Mouse (Mus musculus): Measurements from ENCODE around the gene Ndufs1. TPM values are rescaled to one million over a fixed set of nuclear protein-coding genes. Genes with fewer than 3 reads are reported as not detected.
A peak's percentile ranks its signal among the peaks of the same experiment; 100 is the strongest.

Ndufs1 gene
- polyA plus RNA-seq, 1 experiment = 127 TPM

DNA sequence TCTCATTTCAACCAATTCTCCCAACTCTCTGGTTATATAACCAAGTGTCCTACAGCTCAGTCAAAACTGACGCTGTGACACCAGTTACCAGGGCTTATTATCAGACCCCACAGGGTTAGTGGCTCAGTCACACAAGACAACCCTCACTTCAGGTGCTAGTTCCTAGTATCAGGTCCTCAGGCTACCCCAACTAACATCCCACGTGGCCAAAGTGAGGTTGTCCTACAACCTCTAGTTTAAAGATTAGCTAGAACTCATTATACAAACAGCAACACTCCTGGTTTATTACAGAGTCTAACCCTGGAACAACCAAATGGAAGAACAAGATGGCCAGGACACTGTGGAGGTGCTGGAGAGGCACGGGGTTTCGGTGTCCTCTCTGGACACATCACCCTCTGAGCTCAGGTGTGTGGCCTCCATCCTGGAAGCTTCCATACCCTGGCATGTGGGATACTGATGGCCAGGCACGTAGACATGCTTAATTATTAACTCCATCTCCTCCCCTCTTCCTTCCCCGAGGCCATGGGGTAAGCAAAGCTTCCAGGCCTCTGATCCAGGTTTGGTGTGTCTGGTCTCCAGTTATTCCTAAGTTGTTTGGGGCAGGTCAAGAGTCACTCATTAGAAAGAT, 52.7 kb downstream of the Ndufs1 start:
- TF ChIP-seq CTCF (IDR thresholded peaks at IDR 0.05; ENCODE audit: extremely low read depth, insufficient read depth, low read length) = no peak
- TF ChIP-seq POLR2A (IDR thresholded peaks at IDR 0.05; ENCODE audit: extremely low read depth, insufficient read depth, low read length) = no peak
- Histone ChIP-seq H3K4me3 (ENCODE audit: insufficient read depth, low read length) (no peak overlapping the region), H3K27ac (ENCODE audit: insufficient read depth, low read length) (no peak overlapping the region), H3K4me1 (ENCODE audit: control insufficient read depth, insufficient read depth, low read length) (no peaks in the 10 kb centered on the region)

DNA sequence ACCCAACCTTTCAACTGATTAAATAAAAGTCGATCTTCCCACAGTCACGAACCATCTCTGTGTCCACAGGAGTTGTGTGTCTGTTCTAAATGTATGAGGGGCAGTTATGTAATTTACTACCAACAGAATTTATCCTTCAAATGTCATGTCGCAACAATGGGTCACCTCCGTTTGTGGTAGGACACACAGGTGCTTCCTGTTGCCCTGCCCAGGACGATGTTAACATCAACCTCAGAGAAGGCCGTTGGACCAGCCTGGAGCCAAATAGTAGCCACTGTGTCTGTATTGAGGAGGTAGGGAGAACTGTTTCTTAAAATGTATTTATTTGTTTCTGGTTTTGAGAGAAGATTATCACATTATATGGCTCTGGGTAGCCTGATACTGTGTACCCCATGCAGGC, 54.6 kb downstream of the Ndufs1 start:
- Histone ChIP-seq H3K27ac (ENCODE audit: insufficient read depth, low read length) (no peak overlapping the region), H3K4me1 (ENCODE audit: control insufficient read depth, insufficient read depth, low read length) (peaks cover 1% of the 10 kb centered on the region; the same call in 1 of the 2 replicates), H3K4me3 (ENCODE audit: insufficient read depth, low read length) (no peak overlapping the region)
- no peak for TF ChIP-seq POLR2A (IDR thresholded peaks at IDR 0.05; ENCODE audit: extremely low read depth, insufficient read depth, low read length)
- TF ChIP-seq CTCF (IDR thresholded peaks at IDR 0.05; ENCODE audit: extremely low read depth, insufficient read depth, low read length) = no peak

DNA sequence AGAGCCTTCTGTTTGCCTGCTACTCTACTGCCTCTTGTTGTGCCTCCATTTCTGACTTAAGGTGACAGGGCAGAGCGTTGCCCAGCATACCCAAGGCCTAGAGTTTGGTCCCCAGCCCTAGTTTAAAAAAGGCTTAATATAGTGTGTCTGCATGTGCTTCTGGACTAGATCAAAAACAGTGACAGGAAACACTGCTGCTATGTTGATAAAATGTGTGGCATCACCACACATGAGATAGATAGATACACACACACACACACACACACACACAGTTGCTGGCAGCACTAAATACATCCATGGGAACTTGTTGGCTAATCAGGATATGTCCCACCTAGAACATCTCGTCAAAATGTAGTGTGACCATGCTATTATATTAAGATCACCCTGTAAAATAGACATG, 56.3 kb downstream of the Ndufs1 start:
- no peak overlapping the region for H3K4me3 ChIP-seq (ENCODE audit: insufficient read depth, low read length)
- peaks cover 4% of the 10 kb centered on the region; the same call in 1 of the 2 replicates for H3K4me1 ChIP-seq (ENCODE audit: control insufficient read depth, insufficient read depth, low read length)
- H3K27ac ChIP-seq (ENCODE audit: insufficient read depth, low read length) = no peak overlapping the region
- no peak for TF ChIP-seq CTCF (IDR thresholded peaks at IDR 0.05; ENCODE audit: extremely low read depth, insufficient read depth, low read length)
- no peak for TF ChIP-seq POLR2A (IDR thresholded peaks at IDR 0.05; ENCODE audit: extremely low read depth, insufficient read depth, low read length)

DNA sequence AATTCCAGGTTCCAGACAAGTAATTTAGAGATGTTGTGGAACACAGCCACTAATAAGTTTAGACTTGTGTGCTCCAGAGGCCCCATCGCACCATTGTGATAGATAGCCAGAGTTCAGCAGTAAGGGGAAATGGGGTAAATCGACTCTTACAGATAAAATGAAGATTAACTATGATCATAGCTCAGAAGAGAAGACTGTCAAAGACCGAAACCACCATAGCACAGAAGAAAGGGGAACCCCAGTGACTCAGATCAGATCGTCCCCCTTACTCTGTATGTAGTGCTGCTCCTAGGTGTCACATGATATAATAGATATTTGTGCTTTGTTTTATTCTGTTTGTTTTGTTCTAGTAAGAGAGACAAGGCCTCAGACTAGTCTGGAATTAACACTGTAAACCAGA, 57.0 kb downstream of the Ndufs1 start:
- H3K27ac ChIP-seq (ENCODE audit: insufficient read depth, low read length) = no peak overlapping the region
- peaks cover 4% of the 10 kb centered on the region; the same call in 1 of the 2 replicates for H3K4me1 ChIP-seq (ENCODE audit: control insufficient read depth, insufficient read depth, low read length)
- no peak overlapping the region for H3K4me3 ChIP-seq (ENCODE audit: insufficient read depth, low read length)
- TF ChIP-seq CTCF (IDR thresholded peaks at IDR 0.05; ENCODE audit: extremely low read depth, insufficient read depth, low read length) (no peak), POLR2A (IDR thresholded peaks at IDR 0.05; ENCODE audit: extremely low read depth, insufficient read depth, low read length) (no peak)

DNA sequence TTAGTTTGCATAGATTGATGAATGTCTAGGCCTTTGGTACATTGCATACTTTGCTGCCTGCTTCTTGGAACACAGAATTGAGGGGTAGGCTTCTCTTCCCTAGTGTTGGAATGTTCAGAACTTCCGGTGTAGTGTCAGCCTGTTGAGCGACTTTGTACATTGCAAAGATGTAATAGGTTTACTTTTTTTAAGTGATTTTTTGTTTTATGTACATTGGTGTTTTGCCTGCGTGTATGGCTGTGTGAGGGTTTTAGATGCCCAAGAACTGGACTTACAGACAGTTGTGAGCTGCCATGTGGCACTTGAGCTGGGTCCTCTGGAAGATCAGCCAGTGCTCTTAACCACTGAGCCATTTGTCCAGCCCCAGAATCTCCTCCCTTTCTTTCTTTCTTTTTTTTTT, 61.1 kb downstream of the Ndufs1 start:
- H3K4me3 ChIP-seq (ENCODE audit: insufficient read depth, low read length) = peak overlapping the region; percentile 46
- H3K4me1 ChIP-seq (ENCODE audit: control insufficient read depth, insufficient read depth, low read length) = peaks cover 4% of the 10 kb centered on the region; the same call in 1 of the 2 replicates
- TF ChIP-seq POLR2A (IDR thresholded peaks at IDR 0.05; ENCODE audit: extremely low read depth, insufficient read depth, low read length) (no peak), CTCF (IDR thresholded peaks at IDR 0.05; ENCODE audit: extremely low read depth, insufficient read depth, low read length) (no peak)
- H3K27ac ChIP-seq (ENCODE audit: insufficient read depth, low read length) = no peak overlapping the region

DNA sequence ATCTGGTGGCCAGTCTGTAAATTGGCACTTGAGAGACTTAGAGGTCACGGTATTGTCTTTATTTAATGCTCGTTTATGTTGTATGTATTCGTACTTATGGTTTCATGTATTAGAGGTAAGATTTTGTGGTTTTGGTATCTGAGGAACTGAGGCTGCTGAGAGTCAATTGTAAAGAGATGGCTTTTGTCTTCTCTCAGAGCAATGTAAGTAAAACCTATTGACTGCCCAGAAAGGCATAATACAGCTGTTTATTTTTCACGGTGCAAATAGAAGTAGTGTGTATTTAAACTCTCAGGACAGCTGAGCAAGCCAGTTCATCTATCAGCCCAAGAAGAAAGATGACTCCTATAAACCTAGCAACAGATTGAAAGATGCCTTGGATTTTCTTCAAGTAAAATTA, 61.5 kb downstream of the Ndufs1 start:
- TF ChIP-seq CTCF (IDR thresholded peaks at IDR 0.05; ENCODE audit: extremely low read depth, insufficient read depth, low read length) (no peak), POLR2A (IDR thresholded peaks at IDR 0.05; ENCODE audit: extremely low read depth, insufficient read depth, low read length) (no peak)
- Histone ChIP-seq H3K27ac (ENCODE audit: insufficient read depth, low read length) (no peak overlapping the region), H3K4me3 (ENCODE audit: insufficient read depth, low read length) (peak overlapping the region; percentile 46; the same call in 1 of the 2 replicates), H3K4me1 (ENCODE audit: control insufficient read depth, insufficient read depth, low read length) (peaks cover 4% of the 10 kb centered on the region; the same call in 1 of the 2 replicates)

DNA sequence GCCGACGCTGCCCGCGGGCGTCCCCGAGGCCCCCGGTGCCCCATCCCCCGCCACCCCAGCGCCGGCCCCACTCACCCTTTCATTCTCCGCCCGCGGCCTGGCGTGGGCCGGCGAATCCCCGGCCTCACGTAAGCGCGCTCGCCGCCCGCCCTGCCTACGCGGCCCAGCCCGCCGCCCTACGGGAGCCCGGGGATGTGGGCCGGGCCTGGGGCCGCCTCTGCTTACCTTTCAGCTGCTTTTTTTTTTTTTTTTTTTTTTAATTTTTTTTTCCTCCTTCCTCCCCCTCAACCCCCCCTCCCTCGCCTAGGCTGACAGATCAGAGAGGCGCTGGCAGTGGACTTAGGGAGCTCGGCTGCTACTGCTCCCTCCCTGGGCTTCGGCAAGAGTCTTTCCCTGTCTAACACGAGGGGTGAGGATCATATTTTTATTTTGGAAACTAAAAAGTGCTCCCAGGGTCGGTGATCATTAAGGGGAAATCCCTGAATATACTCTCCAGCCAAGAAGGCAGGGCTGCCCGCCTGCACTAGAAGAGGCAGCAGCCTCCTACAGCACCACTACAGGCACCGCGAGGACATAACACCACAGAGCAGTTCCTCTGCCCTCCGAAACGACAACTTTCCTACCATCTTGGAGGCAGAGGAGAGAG, 62.4 kb downstream of the Ndufs1 start, which contains the start of gene Ino80d:
Gene Ino80d (minus strand): TSS at position 532 of the 646 bp plus-strand sequence.
- TF ChIP-seq CTCF (IDR thresholded peaks at IDR 0.05; ENCODE audit: extremely low read depth, insufficient read depth, low read length) (peak; percentile 41), POLR2A (IDR thresholded peaks at IDR 0.05; ENCODE audit: extremely low read depth, insufficient read depth, low read length) (peak; percentile 85)

DNA sequence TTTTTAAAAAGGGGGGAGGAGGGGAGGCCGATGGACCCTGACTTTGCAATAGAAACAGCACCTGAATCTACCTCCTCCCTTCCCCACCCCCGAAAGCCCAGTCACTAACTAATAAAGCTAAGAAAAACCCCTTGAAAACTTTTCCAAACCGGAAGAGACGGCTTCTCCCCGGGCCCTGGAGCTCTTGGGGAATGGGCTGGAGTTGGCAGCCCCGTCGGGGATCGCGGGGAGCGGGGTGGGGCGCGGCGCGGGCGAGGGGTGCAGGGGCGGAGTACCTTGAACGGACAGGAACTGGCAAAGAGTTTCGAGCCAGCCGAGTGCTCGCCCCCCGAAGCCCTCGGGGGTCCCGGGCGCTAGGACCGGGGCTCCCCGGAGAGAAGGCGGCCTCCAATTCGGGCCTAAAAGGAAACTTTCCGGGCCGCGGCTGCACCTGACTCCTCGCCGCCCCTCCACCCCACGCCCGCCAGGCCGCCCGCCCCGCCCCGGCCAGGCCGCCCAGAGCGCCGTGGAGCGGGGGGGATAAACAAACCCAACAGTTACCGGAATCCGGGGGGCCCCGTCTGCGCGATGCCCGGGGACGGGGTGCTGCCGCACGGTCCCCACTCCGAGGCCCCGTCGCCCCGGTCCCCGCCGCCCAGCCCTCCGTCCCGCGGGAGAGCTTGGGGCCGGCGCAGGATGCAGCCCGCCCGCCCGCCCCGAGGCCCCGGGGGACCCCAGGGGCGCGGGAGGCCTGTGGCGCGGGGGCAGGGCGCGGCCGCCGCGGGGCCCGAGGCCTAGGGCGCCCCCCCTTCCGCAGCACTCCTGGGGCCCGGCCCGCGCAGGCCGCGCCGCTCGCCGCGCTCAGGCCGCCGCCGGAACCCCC, 63.1 kb downstream of the Ndufs1 start:
- Histone ChIP-seq H3K27ac (ENCODE audit: insufficient read depth, low read length) (no peak overlapping the region), H3K4me1 (ENCODE audit: control insufficient read depth, insufficient read depth, low read length) (peaks cover 4% of the 10 kb centered on the region; the same call in 1 of the 2 replicates), H3K4me3 (ENCODE audit: insufficient read depth, low read length) (peak overlapping the region; percentile 46)
- no peak for TF ChIP-seq CTCF (IDR thresholded peaks at IDR 0.05; ENCODE audit: extremely low read depth, insufficient read depth, low read length)
- TF ChIP-seq POLR2A (IDR thresholded peaks at IDR 0.05; ENCODE audit: extremely low read depth, insufficient read depth, low read length) = no peak

More for the DNA sequence above, 62.4 kb downstream of the Ndufs1 start, which contains the start of gene Ino80d:
- H3K4me1 ChIP-seq (ENCODE audit: control insufficient read depth, insufficient read depth, low read length) = peaks cover 4% of the 10 kb centered on the region; the same call in 1 of the 2 replicates
- H3K27ac ChIP-seq (ENCODE audit: insufficient read depth, low read length) = peak within 1 kb of the TSS; percentile 79
- peak within 1 kb of the TSS; percentile 46 for H3K4me3 ChIP-seq (ENCODE audit: insufficient read depth, low read length)

DNA sequence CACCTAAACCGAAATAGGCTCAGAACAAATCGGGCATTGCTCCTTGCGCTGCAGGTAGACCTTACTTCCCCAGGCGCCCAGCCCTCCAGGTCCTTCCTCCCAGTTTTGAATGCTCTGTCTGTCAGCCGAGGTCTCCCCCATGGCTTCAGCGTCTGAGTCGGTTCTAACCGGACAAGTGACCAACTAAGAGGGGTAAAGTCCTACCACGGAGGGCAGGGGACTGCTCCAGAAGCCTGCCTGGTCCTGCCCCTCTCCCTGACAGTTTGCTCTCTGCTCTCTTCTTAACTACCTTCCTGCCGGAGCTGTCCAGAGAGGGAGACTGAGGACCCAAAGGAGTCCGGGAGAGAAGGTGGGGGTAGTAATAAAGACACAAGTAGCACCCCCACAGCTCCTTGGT, 63.8 kb downstream of the Ndufs1 start:
- Histone ChIP-seq H3K4me3 (ENCODE audit: insufficient read depth, low read length) (peak overlapping the region; percentile 46), H3K27ac (ENCODE audit: insufficient read depth, low read length) (no peak overlapping the region; the same call in 1 of the 2 replicates), H3K4me1 (ENCODE audit: control insufficient read depth, insufficient read depth, low read length) (peaks cover 4% of the 10 kb centered on the region; the same call in 1 of the 2 replicates)
- no peak for TF ChIP-seq CTCF (IDR thresholded peaks at IDR 0.05; ENCODE audit: extremely low read depth, insufficient read depth, low read length)
- no peak for TF ChIP-seq POLR2A (IDR thresholded peaks at IDR 0.05; ENCODE audit: extremely low read depth, insufficient read depth, low read length)
